Mouse (Mus musculus): ENCODE data around the gene Chd5.

Chd5 gene

GRCm38 (mm10) chr4:152315498-152316213 lies 22.8 kb upstream of the Chd5 start:
- in situ Hi-C loops (cut with MboI, MseI), result no loop called here

GRCm38 (mm10) chr4:152317631-152318033 lies 20.8 kb upstream of the Chd5 start:
- in situ Hi-C loops (cut with MboI, MseI), result no loop called here

- in situ Hi-C loops (cut with MboI, MseI), result no loop called here
Measured at GRCm38 (mm10) chr4:152318517-152319234, 19.8 kb upstream of the Chd5 start, which contains the start of gene Rnf207. TSS of gene Rnf207 (minus strand) at chr4:152318993.

GRCm38 (mm10) chr4:152321464-152321863 lies 17.0 kb upstream of the Chd5 start:
- in situ Hi-C loops (cut with MboI, MseI), result no loop called here

GRCm38 (mm10) chr4:152324641-152325562 lies 13.5 kb upstream of the Chd5 start:
- in situ Hi-C loops (cut with MboI, MseI), result no loop called here

- in situ Hi-C loops (cut with MboI, MseI), result no loop called here
Measured at GRCm38 (mm10) chr4:152325574-152326411, 12.7 kb upstream of the Chd5 start, which contains the start of gene Rpl22. TSS of gene Rpl22 (plus strand) at chr4:152325742.

GRCm38 (mm10) chr4:152326543-152326942 lies 11.9 kb upstream of the Chd5 start:
- in situ Hi-C loops (cut with MboI, MseI), result no loop called here

- in situ Hi-C loops (cut with MboI, MseI), result no loop called here
Measured at GRCm38 (mm10) chr4:152328691-152329090, 9.8 kb upstream of the Chd5 start.

GRCm38 (mm10) chr4:152332952-152333351 lies 5.5 kb upstream of the Chd5 start:
- in situ Hi-C loops (cut with MboI, MseI), result no loop called here

GRCm38 (mm10) chr4:152333587-152333986 lies 4.9 kb upstream of the Chd5 start:
- in situ Hi-C loops (cut with MboI, MseI), result no loop called here

GRCm38 (mm10) chr4:152337772-152338171 lies 679 bp upstream of the Chd5 start:
- in situ Hi-C loops (cut with MboI, MseI), result loop anchor here (5.0 kb wide), 1 partner anchor 90 kb away; no protein-coding TSS in a partner anchor

GRCm38 (mm10) chr4:152339293-152339790 lies 891 bp downstream of the Chd5 start:
- in situ Hi-C loops (cut with MboI, MseI), result loop anchor here (5.0 kb wide), 1 partner anchor 88 kb away; no protein-coding TSS in a partner anchor

- in situ Hi-C loops (cut with MboI, MseI), result no loop called here
Measured at GRCm38 (mm10) chr4:152340584-152341284, 2.3 kb downstream of the Chd5 start.

- in situ Hi-C loops (cut with MboI, MseI), result no loop called here
Measured at GRCm38 (mm10) chr4:152343296-152343695, 4.8 kb downstream of the Chd5 start.

- in situ Hi-C loops (cut with MboI, MseI), result no loop called here
Measured at GRCm38 (mm10) chr4:152344651-152345050, 6.2 kb downstream of the Chd5 start.

GRCm38 (mm10) chr4:152345120-152345889 lies 6.9 kb downstream of the Chd5 start:
- in situ Hi-C loops (cut with MboI, MseI), result no loop called here

GRCm38 (mm10) chr4:152349837-152350381 lies 11.5 kb downstream of the Chd5 start:
- in situ Hi-C loops (cut with MboI, MseI), result no loop called here

GRCm38 (mm10) chr4:152350722-152351421 lies 12.4 kb downstream of the Chd5 start:
- in situ Hi-C loops (cut with MboI, MseI), result no loop called here
